Mouse (Mus musculus) midbrain, postnatal 0 days (tissue): ENCODE data around the gene Cldn34c2. TPM values are rescaled to one million over a fixed set of nuclear protein-coding genes. Genes with fewer than 3 reads are reported as not detected.
A peak's percentile ranks its signal among the peaks of the same experiment; 100 is the strongest.
"Not testable (repeated sequence)": the region's sequence is repeated elsewhere in the genome, so short reads cannot be mapped to it uniquely, and the experiment has no call there.

ENCODE experiments used
- ATAC-seq: fragments of 200-750 bp; cut with Nextera tagmentation; 2 replicates; pipeline ENCODE4 v1.8.0; 2017; ENCODE audit warnings: moderate number of reproducible peaks, mild to moderate bottlenecking, moderate TSS enrichment, moderate library complexity; ENCODE audit not compliant: low FRiP score
- DNase-seq: peaks from one replicate; pipeline ENCODE4 v3.0.0-alpha.2; 2015; ENCODE audit warnings: low spot score
- H3K27ac ChIP-seq: fragments of 300-500 bp; sonication (generic); 2 replicates; pipeline ENCODE4 v1.5.1; 2014; ENCODE audit warnings: low read depth, mild to moderate bottlenecking, low read length, mixed read lengths
- H3K27me3 ChIP-seq: fragments of 300-500 bp; sonication (generic); 2 replicates; pipeline ENCODE4 v1.6.1; 2014; ENCODE audit warnings: low read length, control low read depth, mixed read lengths; ENCODE audit not compliant: insufficient read depth
- H3K36me3 ChIP-seq: fragments of 300-500 bp; sonication (generic); 2 replicates; pipeline ENCODE4 v1.6.1; 2014; ENCODE audit warnings: low read length, control low read depth, mixed read lengths; ENCODE audit not compliant: insufficient read depth
- H3K4me1 ChIP-seq: fragments of 300-500 bp; sonication (generic); 2 replicates; pipeline ENCODE4 v1.6.1; 2014; ENCODE audit warnings: mild to moderate bottlenecking, control low read depth, antibody characterized with exemption, low read length, mixed read lengths; ENCODE audit not compliant: insufficient read depth
- H3K4me2 ChIP-seq: fragments of 300-500 bp; sonication (generic); 2 replicates; pipeline ENCODE4 v1.6.1; 2014; ENCODE audit warnings: low read depth, mild to moderate bottlenecking, low read length, mixed read lengths; ENCODE audit not compliant: poor library complexity, severe bottlenecking
- H3K4me3 ChIP-seq: fragments of 300-500 bp; sonication (generic); 2 replicates; pipeline ENCODE4 v1.5.1; 2014; ENCODE audit warnings: low read depth, mild to moderate bottlenecking, low read length, moderate library complexity
- H3K9ac ChIP-seq: fragments of 300-500 bp; sonication (generic); replicated peaks from 2 replicates; pipeline ENCODE4 v1.6.1; 2014; ENCODE audit warnings: mild to moderate bottlenecking, low read length, moderate library complexity, mixed read lengths; ENCODE audit not compliant: poor library complexity, severe bottlenecking
- H3K9me3 ChIP-seq: fragments of 300-500 bp; sonication (generic); 2 replicates; pipeline ENCODE4 v1.6.1; 2016; ENCODE audit warnings: low read length, control low read depth
- WGBS: fragments of 180-500 bp; shearing (Covaris S2); extraction: QIAGEN DNeasy Blood & Tissue Kit; methylation state at CpG from one replicate; pipeline ENCODE4 v1.1.7; 2014; 5-methylcytosine and 5-hydroxymethylcytosine counted together
- polyA plus RNA-seq: library from polyadenylated mRNA; unstranded; fragments of >200 nt; fragmentation: Nextera tagmentation; extraction: Ambion mirVana; gene quantifications from 2 replicates; pipeline ENCODE4 v1.2.1, GENCODE M21; 2015
- total RNA-seq: library from RNA; depleted of rRNA; stranded (reverse); fragments of >200 nt; gene quantifications from 2 replicates; pipeline ENCODE4 v1.2.3, GENCODE M21; 2014; rRNA removed

Gene Cldn34c2
- total RNA-seq (not detected in 2 replicates), polyA plus RNA-seq (not detected in 2 replicates)

GRCm38 (mm10) chrX:123581400-123581799 is at the start of gene Cldn34c2:
Cldn34c2 (plus strand) TSS chrX:123581700.
- not testable (repeated sequence) for H3K4me2 ChIP-seq, ATAC-seq, H3K4me1 ChIP-seq, H3K36me3 ChIP-seq, H3K27ac ChIP-seq, DNase-seq, H3K4me3 ChIP-seq, H3K9ac ChIP-seq, H3K9me3 ChIP-seq, H3K27me3 ChIP-seq

GRCm38 (mm10) chrX:123551378-123551777 is 30.1 kb upstream of the Cldn34c2 start:
- not testable (repeated sequence) for H3K9ac ChIP-seq, H3K27ac ChIP-seq, H3K27me3 ChIP-seq, H3K4me3 ChIP-seq, H3K36me3 ChIP-seq, DNase-seq, H3K4me2 ChIP-seq, H3K4me1 ChIP-seq, ATAC-seq, H3K9me3 ChIP-seq
- WGBS, result 91% methylated on average over 13 of the region's 13 CpGs

- 82% methylated on average over 6 of the region's 12 CpGs for WGBS
- not testable (repeated sequence) for H3K4me1 ChIP-seq, H3K27me3 ChIP-seq, DNase-seq, H3K27ac ChIP-seq, H3K9ac ChIP-seq, H3K36me3 ChIP-seq, H3K4me3 ChIP-seq, H3K4me2 ChIP-seq, H3K9me3 ChIP-seq
- peak; percentile 47; the same call in 1 of the 2 replicates for ATAC-seq
Measured at GRCm38 (mm10) chrX:123612158-123612828, 30.8 kb downstream of the Cldn34c2 start.

Other genes with a start within 250 kb of the Cldn34c2 start
- not detected in 2 replicates for gene Gm17467, start 123.1 kb downstream of the Cldn34c2 start, total RNA-seq
- not detected in 2 replicates for gene Gm17467, start 123.1 kb downstream of the Cldn34c2 start, polyA plus RNA-seq
- not detected in 2 replicates for gene Cldn34c3, start 212.0 kb downstream of the Cldn34c2 start, total RNA-seq
- not detected in 2 replicates for gene Cldn34c3, start 212.0 kb downstream of the Cldn34c2 start, polyA plus RNA-seq